ENCODE assay signal across 8 mouse cellular contexts in genomic region chr15:8443168-8443925, GRCm38 (mm10). TPM values are rescaled to one million over a fixed set of nuclear protein-coding genes. Genes with fewer than 3 reads are reported as not detected.
DNase-seq lines count a peak whose midpoint lies in the region; ATAC-seq and TF ChIP-seq lines count a peak whose summit lies in the region.

No protein-coding gene starts in this region.

- peak; percentile 12 for ATAC-seq in heart, embryonic 13.5 days (ENCODE audit: extremely low read depth, insufficient number of reproducible peaks, low FRiP score, low TSS enrichment)
- ATAC-seq in kidney, postnatal 0 days (replicated peaks; ENCODE audit: low FRiP score, low read depth) = peak; percentile 30
- ATAC-seq in liver, embryonic 15.5 days (ENCODE audit: insufficient read depth) = peak; percentile 51
- peak; percentile 37 for ATAC-seq in neural tube, embryonic 13.5 days (ENCODE audit: low read depth)

- no peak for TF ChIP-seq POLR2A in brain, embryonic 14.5 days (IDR thresholded peaks at IDR 0.05; ENCODE audit: borderline replicate concordance, extremely low read depth, insufficient read depth, insufficient read length, poor library complexity, severe bottlenecking)

- no peaks in the 10 kb centered on the region for H3K9me3 ChIP-seq in erythroblast, embryonic 14.5 days (ENCODE audit: control insufficient read depth, low read length)
- no peaks in the 10 kb centered on the region for H3K9me3 ChIP-seq in heart, embryonic 13.5 days
- H3K9me3 ChIP-seq in kidney, postnatal 0 days (replicated peaks; ENCODE audit: low read length) = no peaks in the 10 kb centered on the region
- no peaks in the 10 kb centered on the region for H3K9me3 ChIP-seq in liver, embryonic 15.5 days (replicated peaks)
- H3K9me3 ChIP-seq in neural tube, embryonic 13.5 days = no peaks in the 10 kb centered on the region

- H3K36me3 ChIP-seq in erythroblast, embryonic 14.5 days (ENCODE audit: control insufficient read depth) = 0 out of 2 replicates have a peak, but pooled peaks cover 2% of the 10 kb centered on the region
- H3K36me3 ChIP-seq in heart, embryonic 13.5 days = no peaks in the 10 kb centered on the region
- H3K36me3 ChIP-seq in kidney, postnatal 0 days (ENCODE audit: insufficient read depth, low read length) = no peaks in the 10 kb centered on the region
- H3K36me3 ChIP-seq in liver, embryonic 15.5 days (replicated peaks) = no peaks in the 10 kb centered on the region
- H3K36me3 ChIP-seq in neural tube, embryonic 13.5 days = no peaks in the 10 kb centered on the region

- peak overlapping the region; percentile 98 for H3K9ac ChIP-seq in heart, embryonic 13.5 days
- peak overlapping the region; percentile 98 for H3K9ac ChIP-seq in kidney, postnatal 0 days (ENCODE audit: low read depth, low read length)
- peak overlapping the region; percentile 98 for H3K9ac ChIP-seq in liver, embryonic 15.5 days
- H3K9ac ChIP-seq in neural tube, embryonic 13.5 days = peak overlapping the region; percentile 98

- TF ChIP-seq CTCF in brain, embryonic 14.5 days (IDR thresholded peaks at IDR 0.05; ENCODE audit: borderline replicate concordance, extremely low read depth, insufficient read depth, insufficient read length) = no peak
- TF ChIP-seq CTCF in kidney, postnatal 0 days (IDR thresholded peaks at IDR 0.05; ENCODE audit: low read depth) = no peak

- H3K4me3 ChIP-seq in erythroblast, embryonic 14.5 days (replicated peaks) = peak overlapping the region; percentile 94
- H3K4me3 ChIP-seq in heart, embryonic 13.5 days = peak overlapping the region; percentile 83
- H3K4me3 ChIP-seq in kidney, postnatal 0 days (replicated peaks; ENCODE audit: low read depth, low read length) = peak overlapping the region; percentile 91
- peak overlapping the region; percentile 96 for H3K4me3 ChIP-seq in liver, embryonic 15.5 days (replicated peaks)
- peak overlapping the region; percentile 97 for H3K4me3 ChIP-seq in neural tube, embryonic 13.5 days

- peak overlapping the region; percentile 99 for H3K27ac ChIP-seq in heart, embryonic 13.5 days (replicated peaks)
- peak overlapping the region; percentile 100 for H3K27ac ChIP-seq in kidney, postnatal 0 days
- peak overlapping the region; percentile 98 for H3K27ac ChIP-seq in liver, embryonic 15.5 days (replicated peaks)
- H3K27ac ChIP-seq in neural tube, embryonic 13.5 days (replicated peaks) = peak overlapping the region; percentile 100

- peak; percentile 59 to 61 for DNase-seq in CD8-positive naive resting alpha-beta T cell, adult 2 months (ENCODE audit: low read depth in 2 of 2, low spot score in 2 of 2)
- DNase-seq in brain, embryonic 14.5 days (ENCODE audit: low read depth) = peak; percentile 80
- DNase-seq in kidney, postnatal 0 days (ENCODE audit: low spot score) = peak; percentile 74
- peak; percentile 28 for DNase-seq in telencephalon, adult 2 months (ENCODE audit: low read depth, low spot score)

- WGBS in heart, embryonic 13.5 days = under 1% methylated on average over 40 of the region's 40 CpGs
- under 1% methylated on average over 40 of the region's 40 CpGs for WGBS in kidney, postnatal 0 days
- WGBS in liver, embryonic 15.5 days (ENCODE audit: insufficient replicate concordance) = under 1% methylated on average over 40 of the region's 40 CpGs
- under 1% methylated on average over 40 of the region's 40 CpGs for WGBS in neural tube, embryonic 13.5 days

- peak overlapping the region; percentile 85 for H3K4me2 ChIP-seq in heart, embryonic 13.5 days
- H3K4me2 ChIP-seq in kidney, postnatal 0 days (ENCODE audit: low read length) = peak overlapping the region; percentile 84
- H3K4me2 ChIP-seq in liver, embryonic 15.5 days = peak overlapping the region; percentile 94
- H3K4me2 ChIP-seq in neural tube, embryonic 13.5 days = peak overlapping the region; percentile 97

- H3K27me3 ChIP-seq in erythroblast, embryonic 14.5 days (ENCODE audit: control insufficient read depth) = no peaks in the 10 kb centered on the region
- no peaks in the 10 kb centered on the region for H3K27me3 ChIP-seq in heart, embryonic 13.5 days (replicated peaks)
- H3K27me3 ChIP-seq in kidney, postnatal 0 days (ENCODE audit: insufficient read depth, low read length) = no peaks in the 10 kb centered on the region
- H3K27me3 ChIP-seq in liver, embryonic 15.5 days = no peaks in the 10 kb centered on the region
- no peaks in the 10 kb centered on the region for H3K27me3 ChIP-seq in neural tube, embryonic 13.5 days

- peaks cover 37% of the 10 kb centered on the region for H3K4me1 ChIP-seq in erythroblast, embryonic 14.5 days (ENCODE audit: control insufficient read depth)
- H3K4me1 ChIP-seq in heart, embryonic 13.5 days = peaks cover 23% of the 10 kb centered on the region
- no peaks in the 10 kb centered on the region for H3K4me1 ChIP-seq in kidney, postnatal 0 days (replicated peaks; ENCODE audit: insufficient read depth, low read length)
- H3K4me1 ChIP-seq in liver, embryonic 15.5 days (replicated peaks) = peaks cover 22% of the 10 kb centered on the region
- H3K4me1 ChIP-seq in neural tube, embryonic 13.5 days (replicated peaks) = peaks cover 38% of the 10 kb centered on the region

RNA-seq across cellular contexts. Expression of gene Nipbl, which starts 0.9 kb away (rescaled TPM):
- polyA plus RNA-seq in brain, embryonic 14.5 days (2012; rRNA removed) = 14.6 and 21.1 TPM in 2 replicates
- 0.38 and 0.48 TPM in 2 replicates for polyA plus RNA-seq in erythroblast, embryonic 14.5 days (2012)
- 10.2 and 10.5 TPM in 2 replicates for polyA plus RNA-seq in heart, embryonic 13.5 days (2015; fragmentation: Nextera tagmentation; extraction: Ambion mirVana)
- polyA plus RNA-seq in kidney, postnatal 0 days (2015; fragmentation: Nextera tagmentation; extraction: Ambion mirVana) = 13.8 and 15.0 TPM in 2 replicates
- polyA plus RNA-seq in liver, embryonic 15.5 days (2015; fragmentation: Nextera tagmentation; extraction: Ambion mirVana) = 6.1 and 6.3 TPM in 2 replicates
- 17.0 and 18.1 TPM in 2 replicates for polyA plus RNA-seq in neural tube, embryonic 13.5 days (2015; fragmentation: Nextera tagmentation; extraction: Ambion mirVana)

Comparison
In these comparisons a context has a peak if more than half of its experiments do, and no peak if none do; other contexts are left out.
1. Peak in every context shown above with its lines: DNase-seq, ATAC-seq, H3K4me3 ChIP-seq and H3K27ac ChIP-seq.
2. DNase-seq: peak in every context shown above with its lines; median percentile 80 in brain, embryonic 14.5 days; 74 in kidney, postnatal 0 days; 60 in CD8-positive naive resting alpha-beta T cell, adult 2 months; 28 in telencephalon, adult 2 months.